Mouse (Mus musculus): Measurements from ENCODE around the gene Trip6.

- TF ChIP-seq POLR2A (IDR thresholded peaks at IDR 0.05; ENCODE audit: insufficient read length, low read depth), result no peak
- TF ChIP-seq CEBPB (IDR thresholded peaks at IDR 0.05; ENCODE audit: insufficient read depth, poor library complexity, severe bottlenecking), result no peak
- TF ChIP-seq TCF12 (IDR thresholded peaks at IDR 0.05; ENCODE audit: insufficient read depth, poor library complexity, severe bottlenecking), result no peak
- TF ChIP-seq POLR2AphosphoS2 (IDR thresholded peaks at IDR 0.05; ENCODE audit: insufficient read length, low read depth), result no peak
- TF ChIP-seq USF1 (IDR thresholded peaks at IDR 0.05; ENCODE audit: low read depth), result no peak
- TF ChIP-seq E2F4 (IDR thresholded peaks at IDR 0.05; ENCODE audit: insufficient read depth), result no peak
- TF ChIP-seq MYOG (IDR thresholded peaks at IDR 0.05; ENCODE audit: control insufficient read depth in 1 of 3, insufficient read depth in 1 of 3, insufficient read length in 2 of 3, low read depth in 2 of 3), result no peak
- TF ChIP-seq MAX (IDR thresholded peaks at IDR 0.05; ENCODE audit: low read depth), result no peak
- TF ChIP-seq SRF (IDR thresholded peaks at IDR 0.05; ENCODE audit: control insufficient read depth, insufficient read length, low read depth), result no peak
- no peak for TF ChIP-seq TCF3 (IDR thresholded peaks at IDR 0.05; ENCODE audit: insufficient read length, low read depth)
- no peak for TF ChIP-seq REST (IDR thresholded peaks at IDR 0.05; ENCODE audit: insufficient read depth, insufficient read length)
- TF ChIP-seq MYOD1 (IDR thresholded peaks at IDR 0.05; ENCODE audit: control insufficient read depth in 1 of 3, insufficient read length in 2 of 3, low read depth in 2 of 3), result no peak
Measured at GRCm38 (mm10) chr5:137345821-137346220, 31.6 kb upstream of the Trip6 start.
